Mouse (Mus musculus) embryo, embryonic 11 days (tissue): Measurements from ENCODE around the gene Gm4064.
"Not testable (repeated sequence)": the region's sequence is repeated elsewhere in the genome, so short reads cannot be mapped to it uniquely, and the experiment has no call there.

Experiments
- DNase-seq: peaks from one replicate; pipeline ENCODE4 v3.0.0-alpha.2; 2015

The Gm4064 gene

GRCm38 (mm10) chrY:2796105-2796504 lies at the start of gene Gm4064:
Gm4064 (minus strand) TSS chrY:2796205.
- not testable (repeated sequence) for DNase-seq

GRCm38 (mm10) chrY:2830380-2830779 lies 34.4 kb upstream of the Gm4064 start, which contains the start of the genes Rbmy and Gm10256:
Rbmy (plus strand) TSS chrY:2830680.
Gm10256 (plus strand) TSS chrY:2830699.
- DNase-seq = not testable (repeated sequence)
